In the genomic region with DNA sequence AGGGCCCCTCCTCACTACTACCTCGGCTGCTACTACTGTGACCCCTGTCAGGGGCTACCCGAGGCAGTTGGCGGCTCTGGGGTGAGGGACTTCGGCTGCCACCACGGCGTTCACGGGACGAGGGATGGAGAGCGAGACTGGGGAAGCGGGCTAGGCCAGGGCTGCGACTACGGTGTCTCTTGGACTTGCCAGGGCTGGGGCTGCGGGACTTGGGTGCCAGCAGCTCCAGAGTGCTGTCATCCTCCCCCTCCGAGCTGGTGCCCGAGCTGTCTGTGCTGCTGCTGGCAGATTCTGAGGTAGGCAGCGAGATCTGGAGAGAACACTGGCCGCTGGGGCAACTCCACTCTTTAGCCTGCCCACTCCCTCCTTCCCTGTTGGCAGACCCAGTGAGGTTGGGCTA, we compare ENCODE assay signal across 17 mouse cellular contexts. TPM values are rescaled to one million over a fixed set of nuclear protein-coding genes. Genes with fewer than 3 reads are reported as not detected.
DNase-seq lines count a peak whose midpoint lies in the region; ATAC-seq and TF ChIP-seq lines count a peak whose summit lies in the region.
"Had no signal": no experiment of that assay in that cellular context is flagged by ENCODE, and none has a peak within 500 bp of the region (broad histone marks: within the 10 kb centered on the region; RNA-seq: fewer than 3 reads in every experiment).

No protein-coding gene starts in this region.

- H3K4me1 ChIP-seq in intestine, embryonic 15.5 days (replicated peaks) = no peaks in the 10 kb centered on the region
- H3K4me1 ChIP-seq in intestine, embryonic 16.5 days (ENCODE audit: control insufficient read depth, insufficient read depth, low read length) = no peaks in the 10 kb centered on the region
- peaks cover 60% of the 10 kb centered on the region for H3K4me1 ChIP-seq in E14TG2a.4 (replicated peaks; ENCODE audit: low read depth, low read length)

- WGBS in intestine, embryonic 15.5 days = 75% methylated on average over 17 of the region's 17 CpGs
- WGBS in intestine, embryonic 16.5 days = 84% methylated on average over 17 of the region's 17 CpGs

- H3K4me3 ChIP-seq in intestine, embryonic 15.5 days (replicated peaks) = no peak overlapping the region
- no peak overlapping the region for H3K4me3 ChIP-seq in intestine, embryonic 16.5 days (ENCODE audit: low read length)
- peak overlapping the region; percentile 57 for H3K4me3 ChIP-seq in E14TG2a.4 (replicated peaks; ENCODE audit: low read length)
- H3K4me3 ChIP-seq: heart, embryonic 13.5 days; liver, embryonic 13.5 days had no signal

- no peak for TF ChIP-seq CTCF in E14TG2a.4 (conservative IDR thresholded peaks at IDR 0.05; ENCODE audit: low read length)

- 0 out of 2 replicates have a peak, but pooled peaks have one; percentile 14 for ATAC-seq in intestine, embryonic 15.5 days
- no peak for ATAC-seq in intestine, embryonic 16.5 days
- 0 out of 2 replicates have a peak, but pooled peaks have one; percentile 4 for ATAC-seq in granulocyte monocyte progenitor cell, adult 5-6 weeks (replicated peaks; ENCODE audit: poor library complexity, severe bottlenecking)
- no peak for ATAC-seq in monocyte, adult 5-6 weeks (replicated peaks; ENCODE audit: insufficient number of reproducible peaks, low FRiP score, low TSS enrichment, poor library complexity, severe bottlenecking)
- ATAC-seq: lung, postnatal 0 days had no signal

- peak; percentile 19 for DNase-seq in cerebellum, adult 9-10 months
- no peak for DNase-seq in cerebellum, postnatal 14 days
- no peak for DNase-seq in thymus, postnatal 36 days
- DNase-seq: cerebellum, adult 11-12 months; embryo, embryonic 11 days; gastrocnemius, postnatal 25 days; heart, postnatal 4 days; kidney, adult 2 months; liver, embryonic 13.5 days; thymus, postnatal 25 days had no signal

- H3K9me3 ChIP-seq in intestine, embryonic 15.5 days = no peaks in the 10 kb centered on the region
- H3K9me3 ChIP-seq in intestine, embryonic 16.5 days (ENCODE audit: control insufficient read depth, low read length) = no peaks in the 10 kb centered on the region
- no peaks in the 10 kb centered on the region for H3K9me3 ChIP-seq in E14TG2a.4 (ENCODE audit: low read length)
- H3K9me3 ChIP-seq: heart, embryonic 13.5 days; liver, embryonic 13.5 days had no signal

- H3K36me3 ChIP-seq in intestine, embryonic 15.5 days = no peaks in the 10 kb centered on the region
- no peaks in the 10 kb centered on the region for H3K36me3 ChIP-seq in intestine, embryonic 16.5 days (ENCODE audit: control insufficient read depth, insufficient read depth, low read length)
- H3K36me3 ChIP-seq in E14TG2a.4 (ENCODE audit: insufficient read depth, low read length) = no peaks in the 10 kb centered on the region
- H3K36me3 ChIP-seq: liver, embryonic 13.5 days had no signal

- no peak overlapping the region for H3K27ac ChIP-seq in intestine, embryonic 15.5 days
- H3K27ac ChIP-seq in intestine, embryonic 16.5 days (ENCODE audit: low read length) = no peak overlapping the region
- H3K27ac ChIP-seq: heart, embryonic 13.5 days; liver, embryonic 13.5 days had no signal

- H3K4me2 ChIP-seq in intestine, embryonic 15.5 days (replicated peaks) = no peak overlapping the region
- H3K4me2 ChIP-seq in intestine, embryonic 16.5 days (ENCODE audit: low read depth, low read length) = no peak overlapping the region
- H3K4me2 ChIP-seq: heart, embryonic 13.5 days; liver, embryonic 13.5 days had no signal

- H3K9ac ChIP-seq in intestine, embryonic 15.5 days = no peak overlapping the region
- no peak overlapping the region for H3K9ac ChIP-seq in intestine, embryonic 16.5 days (ENCODE audit: low read depth, low read length)
- H3K9ac ChIP-seq: heart, embryonic 13.5 days; liver, embryonic 13.5 days had no signal

- no peaks in the 10 kb centered on the region for H3K27me3 ChIP-seq in intestine, embryonic 15.5 days (replicated peaks)
- H3K27me3 ChIP-seq in intestine, embryonic 16.5 days (replicated peaks; ENCODE audit: control insufficient read depth, insufficient read depth, low read length) = no peaks in the 10 kb centered on the region
- H3K27me3 ChIP-seq in E14TG2a.4 (ENCODE audit: insufficient read depth, low read length) = peaks cover 38% of the 10 kb centered on the region
- H3K27me3 ChIP-seq: heart, embryonic 13.5 days; liver, embryonic 13.5 days had no signal

RNA-seq across cellular contexts. Expression of a gene that starts 6.8 kb away (rescaled TPM):
- polyA plus RNA-seq in intestine, embryonic 15.5 days (2015; fragmentation: Nextera tagmentation; extraction: Ambion mirVana) = 0.38 and 0.45 TPM in 2 replicates
- 0.33 and 0.43 TPM in 2 replicates for polyA plus RNA-seq in intestine, embryonic 16.5 days (2015; fragmentation: Nextera tagmentation; extraction: Ambion mirVana)
- 0.26 TPM in 1 of 2 replicates, not detected in the other for total RNA-seq in granulocyte monocyte progenitor cell, adult 5-6 weeks (2014; fragmentation: Nextera tagmentation)
- not detected in 2 replicates for total RNA-seq in granulocyte monocyte progenitor cell, adult 5-6 weeks (2017)
- 0.29 to 3.8 TPM in 2 of 3 replicates, not detected in the other for total RNA-seq in monocyte, adult 5-6 weeks (2017)
- total RNA-seq: gastrocnemius, postnatal 25 days had no signal

RNA-seq across cellular contexts. Expression of a gene that starts 9.8 kb away (rescaled TPM):
- 4.2 and 4.6 TPM in 2 replicates for polyA plus RNA-seq in intestine, embryonic 15.5 days (2015; fragmentation: Nextera tagmentation; extraction: Ambion mirVana)
- 5.6 and 5.9 TPM in 2 replicates for polyA plus RNA-seq in intestine, embryonic 16.5 days (2015; fragmentation: Nextera tagmentation; extraction: Ambion mirVana)
- 0.94 and 1.1 TPM in 2 replicates for total RNA-seq in granulocyte monocyte progenitor cell, adult 5-6 weeks (2014; fragmentation: Nextera tagmentation)
- total RNA-seq in granulocyte monocyte progenitor cell, adult 5-6 weeks (2017) = 0.09 and 0.57 TPM in 2 replicates
- 0.68 to 5.5 TPM (median 2.3 TPM) in 3 replicates for total RNA-seq in monocyte, adult 5-6 weeks (2017)

RNA-seq across cellular contexts. Expression of a gene that starts 19.6 kb away (rescaled TPM):
- polyA plus RNA-seq in intestine, embryonic 15.5 days (2015; fragmentation: Nextera tagmentation; extraction: Ambion mirVana) = 147 and 154 TPM in 2 replicates
- polyA plus RNA-seq in intestine, embryonic 16.5 days (2015; fragmentation: Nextera tagmentation; extraction: Ambion mirVana) = 182 and 185 TPM in 2 replicates
- total RNA-seq in granulocyte monocyte progenitor cell, adult 5-6 weeks (2014; fragmentation: Nextera tagmentation) = 22.0 and 28.8 TPM in 2 replicates
- total RNA-seq in granulocyte monocyte progenitor cell, adult 5-6 weeks (2017) = 17.0 and 21.1 TPM in 2 replicates
- 3.0 to 22.8 TPM (median 7.5 TPM) in 3 replicates for total RNA-seq in monocyte, adult 5-6 weeks (2017)

RNA-seq across cellular contexts. Expression of a gene that starts 42.7 kb away (rescaled TPM):
- 31.1 and 31.2 TPM in 2 replicates for polyA plus RNA-seq in intestine, embryonic 15.5 days (2015; fragmentation: Nextera tagmentation; extraction: Ambion mirVana)
- 34.1 and 36.1 TPM in 2 replicates for polyA plus RNA-seq in intestine, embryonic 16.5 days (2015; fragmentation: Nextera tagmentation; extraction: Ambion mirVana)
- 12.6 and 14.1 TPM in 2 replicates for total RNA-seq in granulocyte monocyte progenitor cell, adult 5-6 weeks (2014; fragmentation: Nextera tagmentation)
- 10.0 and 11.9 TPM in 2 replicates for total RNA-seq in granulocyte monocyte progenitor cell, adult 5-6 weeks (2017)
- 14.4 to 15.7 TPM (median 14.5 TPM) in 3 replicates for total RNA-seq in monocyte, adult 5-6 weeks (2017)

RNA-seq across cellular contexts. Expression of a gene that starts 45.6 kb away (rescaled TPM):
- 78.3 and 79.6 TPM in 2 replicates for polyA plus RNA-seq in intestine, embryonic 15.5 days (2015; fragmentation: Nextera tagmentation; extraction: Ambion mirVana)
- polyA plus RNA-seq in intestine, embryonic 16.5 days (2015; fragmentation: Nextera tagmentation; extraction: Ambion mirVana) = 78.2 and 80.1 TPM in 2 replicates
- total RNA-seq in granulocyte monocyte progenitor cell, adult 5-6 weeks (2014; fragmentation: Nextera tagmentation) = 7.5 and 10.5 TPM in 2 replicates
- total RNA-seq in granulocyte monocyte progenitor cell, adult 5-6 weeks (2017) = 7.0 and 8.3 TPM in 2 replicates
- 1.4 to 6.2 TPM (median 2.6 TPM) in 3 replicates for total RNA-seq in monocyte, adult 5-6 weeks (2017)

Comparison
In these comparisons a context has a peak if more than half of its experiments do, and no peak if none do; other contexts are left out.
1. ATAC-seq: peak in intestine, embryonic 15.5 days (single experiment) and granulocyte monocyte progenitor cell, adult 5-6 weeks (single experiment); none in intestine, embryonic 16.5 days (single experiment) and monocyte, adult 5-6 weeks (single experiment).